Mouse (Mus musculus) liver, adult 2 months (tissue): ENCODE results near the gene Polr2b. TPM values are rescaled to one million over a fixed set of nuclear protein-coding genes. Genes with fewer than 3 reads are reported as not detected.

Experiments used
- DNase-seq: peaks from one replicate; pipeline ENCODE4 v3.0.0-alpha.2; 2011; ENCODE audit warnings: low read depth, low spot score; ENCODE audit errors: extremely low read depth
- H3K27ac ChIP-seq: fragments of 200-500 bp; replicated peaks from 2 replicates; pipeline ENCODE4 v1.5.1; 2012; ENCODE audit warnings: low read depth, mild to moderate bottlenecking, control low read depth, inconsistent platforms, low read length; ENCODE audit not compliant: insufficient read depth
- H3K27me3 ChIP-seq: fragments of 200-500 bp; 2 replicates; pipeline ENCODE4 v1.6.1; 2012; ENCODE audit warnings: mild to moderate bottlenecking, moderate library complexity, low read length, inconsistent platforms; ENCODE audit not compliant: control insufficient read depth, insufficient read depth
- H3K36me3 ChIP-seq: fragments of 200-500 bp; 2 replicates; pipeline ENCODE4 v1.6.1; 2012; ENCODE audit warnings: low read length, inconsistent platforms; ENCODE audit not compliant: control insufficient read depth, insufficient read depth
- H3K4me1 ChIP-seq: fragments of 200-500 bp; 2 replicates; pipeline ENCODE4 v1.6.1; 2011; ENCODE audit warnings: low read length; ENCODE audit not compliant: control insufficient read depth, insufficient read depth
- H3K4me3 ChIP-seq: fragments of 200-500 bp; 2 replicates; pipeline ENCODE4 v1.5.1; 2011; ENCODE audit warnings: low read depth, mild to moderate bottlenecking, control low read depth, low read length, moderate library complexity; ENCODE audit not compliant: insufficient read depth
- H3K79me2 ChIP-seq: fragments of 200-500 bp; 2 replicates; pipeline ENCODE4 v1.6.1; 2012; ENCODE audit warnings: inconsistent platforms, mild to moderate bottlenecking, low read length, moderate library complexity; ENCODE audit not compliant: control insufficient read depth, insufficient read depth
- H3K9ac ChIP-seq: fragments of 200-500 bp; 2 replicates; pipeline ENCODE4 v1.6.1; 2012; ENCODE audit warnings: low read depth, mild to moderate bottlenecking, control low read depth, inconsistent platforms, low read length
- CTCF ChIP-seq: fragments of 200-500 bp; IDR thresholded peaks from 2 replicates; pipeline ENCODE4 v1.5.1; 2011; ENCODE audit warnings: low read depth, low read length, control low read depth
- POLR2A ChIP-seq: fragments of 200-500 bp; IDR thresholded peaks from 2 replicates; pipeline ENCODE4 v1.6.1; 2011; ENCODE audit warnings: low read length, control low read depth; ENCODE audit not compliant: insufficient read depth; ENCODE audit errors: extremely low read depth
- WGBS: fragments of 180-500 bp; shearing (Covaris S2); methylation state at CpG from one replicate; pipeline ENCODE4 v1.1.7; 2018; 5-methylcytosine and 5-hydroxymethylcytosine counted together
- polyA plus RNA-seq: library from polyadenylated mRNA; depleted of rRNA; stranded (reverse); fragments of >200 nt; gene quantifications from 2 replicates; pipeline ENCODE4 v1.2.3, GENCODE M21; 2012; rRNA removed
- total RNA-seq: library from RNA; depleted of rRNA; stranded (reverse); fragments of >200 nt; gene quantifications from 2 replicates; pipeline ENCODE4 v1.2.3, GENCODE M21; 2014; rRNA removed

Polr2b gene
- 31.6 and 43.3 TPM in 2 replicates for total RNA-seq
- polyA plus RNA-seq, result 24.3 and 31.0 TPM in 2 replicates

DNA sequence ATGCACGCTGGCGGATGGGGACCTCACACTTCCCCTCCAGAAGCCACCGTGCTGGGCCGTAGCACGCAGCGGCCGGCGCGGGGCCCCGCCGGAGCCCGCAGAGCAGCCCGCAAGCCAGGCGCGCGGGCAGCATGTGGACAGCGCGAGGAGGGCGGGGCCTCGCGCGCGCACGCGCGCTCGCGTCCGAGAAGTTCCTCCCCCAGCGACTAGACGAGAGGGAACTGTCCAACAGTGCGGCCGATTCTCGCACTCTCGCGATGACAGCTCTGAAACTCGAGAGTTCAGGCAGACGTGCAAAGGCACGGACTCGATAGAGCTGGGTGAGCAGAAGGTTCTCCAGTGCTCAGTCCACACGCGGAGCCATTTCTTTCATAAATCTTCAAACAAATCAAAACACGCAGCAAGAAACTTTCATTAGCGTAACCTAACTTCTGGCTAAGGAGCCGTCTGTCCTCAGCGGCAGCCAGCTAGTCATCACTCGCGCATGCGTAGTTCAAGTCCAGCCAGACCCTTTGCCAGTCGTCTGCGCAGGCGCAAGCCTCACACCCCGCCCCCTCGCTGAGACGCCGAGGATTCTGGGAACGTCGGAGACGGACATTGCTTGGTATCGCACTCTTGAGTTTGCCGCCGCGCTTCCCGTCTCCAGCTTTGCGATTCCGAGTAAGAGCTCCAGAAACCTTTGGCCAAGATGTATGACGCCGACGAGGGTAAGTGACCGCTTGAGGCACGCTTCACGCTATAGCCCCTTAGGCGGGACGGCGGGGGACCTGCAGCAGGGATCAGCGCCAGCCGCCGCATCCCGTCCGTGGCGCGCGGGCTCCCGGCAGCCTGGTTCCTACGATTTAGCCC is at the start of gene Polr2b, which contains the start of gene Noa1:
Gene Polr2b (plus strand): TSS at position 224 of the 849 bp plus-strand sequence.
Gene Noa1 (minus strand): TSS at position 161 of the 849 bp plus-strand sequence.
- peaks cover 13% of the 10 kb centered on the region for H3K4me1 ChIP-seq
- peak within 1 kb of the TSS; percentile 67 for H3K4me3 ChIP-seq
- peak within 1 kb of the TSS; percentile 75 for H3K9ac ChIP-seq
- WGBS, result under 1% methylated on average over 85 of the region's 85 CpGs
- peak; percentile 78 for TF ChIP-seq POLR2A
- no peak for TF ChIP-seq CTCF
- H3K36me3 ChIP-seq, result peaks cover 11% of the 10 kb centered on the region; the same call in 1 of the 2 replicates
- H3K27ac ChIP-seq, result peak within 1 kb of the TSS; percentile 68
- peak; percentile 92 for DNase-seq
- peaks cover 16% of the 10 kb centered on the region for H3K79me2 ChIP-seq
- no peaks in the 10 kb centered on the region for H3K27me3 ChIP-seq

DNA sequence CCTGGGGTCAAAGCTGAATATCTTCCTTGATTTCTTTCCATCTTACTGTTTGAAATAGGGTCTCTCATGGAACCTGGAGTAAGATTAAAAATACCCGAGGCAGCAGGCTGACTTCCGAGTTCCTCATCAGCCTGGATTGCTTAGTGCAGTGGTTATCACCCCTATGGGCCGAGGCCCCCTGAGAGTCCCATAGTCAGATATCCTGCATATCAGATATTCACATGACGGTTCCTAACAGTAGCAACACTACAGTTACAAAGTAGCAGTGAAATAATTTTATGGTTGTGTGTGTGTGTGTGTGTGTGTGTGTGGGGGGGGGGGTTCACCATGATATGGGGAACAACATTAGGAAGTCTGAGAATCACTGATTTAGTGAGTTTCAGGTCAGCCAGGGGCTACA is 48.8 kb upstream of the Polr2b start:
- no peak overlapping the region for H3K4me3 ChIP-seq
- H3K36me3 ChIP-seq, result no peaks in the 10 kb centered on the region
- H3K79me2 ChIP-seq, result no peaks in the 10 kb centered on the region
- DNase-seq, result no peak
- 88% methylated on average over 4 of the region's 4 CpGs for WGBS
- H3K27ac ChIP-seq, result no peak overlapping the region
- H3K9ac ChIP-seq, result no peak overlapping the region
- no peaks in the 10 kb centered on the region for H3K27me3 ChIP-seq
- no peaks in the 10 kb centered on the region; the same call in 1 of the 2 replicates for H3K4me1 ChIP-seq
- TF ChIP-seq CTCF (no peak), POLR2A (no peak)

DNA sequence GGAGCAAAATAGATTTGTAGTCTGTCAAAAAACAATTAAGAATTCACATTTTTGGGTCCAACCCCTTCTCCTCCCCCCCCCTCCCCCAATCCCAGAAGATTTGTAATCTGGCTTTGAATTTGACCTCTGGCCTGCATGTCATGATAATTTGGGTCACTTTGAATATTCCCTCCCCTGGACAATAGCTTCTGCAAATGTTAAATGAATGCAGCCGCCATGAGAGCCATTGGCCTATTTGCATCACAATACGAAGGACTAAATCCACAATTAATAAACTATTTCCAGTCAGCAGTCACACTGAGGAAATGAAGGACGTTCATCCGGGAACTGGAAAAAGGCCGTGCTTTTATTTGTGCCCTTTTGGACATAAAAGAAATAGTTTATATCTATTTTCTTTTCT is 47.8 kb upstream of the Polr2b start:
- 91% methylated on average over 5 of the region's 5 CpGs for WGBS
- TF ChIP-seq CTCF, result no peak
- no peak for TF ChIP-seq POLR2A

DNA sequence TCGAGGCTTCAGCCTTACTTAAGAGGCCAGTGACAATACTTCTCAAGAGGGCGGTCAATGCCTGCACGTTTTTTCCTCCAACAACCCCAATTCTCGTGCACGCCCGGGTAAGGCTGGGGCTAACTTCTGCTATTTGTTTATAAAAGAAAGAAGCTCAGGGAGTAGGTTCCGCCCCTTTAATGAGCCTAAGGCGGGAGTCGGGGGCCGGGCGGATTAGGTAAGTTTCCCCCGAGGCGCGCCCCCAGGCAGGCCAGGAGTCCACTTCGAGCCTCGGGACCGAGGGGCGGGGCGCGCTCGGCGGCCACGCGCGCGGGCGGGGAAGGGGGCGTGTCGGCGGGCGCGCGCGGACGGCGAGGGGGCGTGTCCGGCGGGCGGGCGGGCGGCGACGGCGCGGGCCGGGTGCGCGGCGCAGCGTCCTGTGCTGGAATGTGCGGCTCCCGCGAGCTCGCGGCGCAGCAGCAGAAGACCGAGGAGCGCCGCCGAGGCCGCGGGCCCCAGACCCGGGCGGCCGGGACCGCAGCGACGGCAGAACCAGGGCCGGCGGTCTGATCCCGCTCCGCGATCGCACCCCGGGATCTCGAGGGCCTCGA is 44.8 kb upstream of the Polr2b start, which contains the start of gene Rest:
Gene Rest (plus strand): TSS at position 411 of the 590 bp plus-strand sequence.
- Histone ChIP-seq H3K27me3 (no peaks in the 10 kb centered on the region), H3K27ac (peak within 1 kb of the TSS; percentile 76), H3K9ac (peak within 1 kb of the TSS; percentile 90), H3K36me3 (peaks cover 7% of the 10 kb centered on the region; the same call in 1 of the 2 replicates), H3K4me1 (peaks cover 2% of the 10 kb centered on the region), H3K4me3 (peak within 1 kb of the TSS; percentile 79), H3K79me2 (peaks cover 17% of the 10 kb centered on the region)
- TF ChIP-seq POLR2A (peak; percentile 70; the same call in 1 of the 2 replicates), CTCF (no peak)
- DNase-seq, result peak; percentile 66
- WGBS, result under 1% methylated on average over 58 of the region's 78 CpGs

More for the DNA sequence above, 47.8 kb upstream of the Polr2b start:
- no peak overlapping the region for H3K4me3 ChIP-seq
- no peak for DNase-seq
- no peak overlapping the region for H3K9ac ChIP-seq
- no peak overlapping the region for H3K27ac ChIP-seq
- H3K27me3 ChIP-seq, result no peaks in the 10 kb centered on the region
- H3K4me1 ChIP-seq, result peaks cover 2% of the 10 kb centered on the region; the same call in 1 of the 2 replicates
- no peaks in the 10 kb centered on the region for H3K79me2 ChIP-seq
- H3K36me3 ChIP-seq, result no peaks in the 10 kb centered on the region

DNA sequence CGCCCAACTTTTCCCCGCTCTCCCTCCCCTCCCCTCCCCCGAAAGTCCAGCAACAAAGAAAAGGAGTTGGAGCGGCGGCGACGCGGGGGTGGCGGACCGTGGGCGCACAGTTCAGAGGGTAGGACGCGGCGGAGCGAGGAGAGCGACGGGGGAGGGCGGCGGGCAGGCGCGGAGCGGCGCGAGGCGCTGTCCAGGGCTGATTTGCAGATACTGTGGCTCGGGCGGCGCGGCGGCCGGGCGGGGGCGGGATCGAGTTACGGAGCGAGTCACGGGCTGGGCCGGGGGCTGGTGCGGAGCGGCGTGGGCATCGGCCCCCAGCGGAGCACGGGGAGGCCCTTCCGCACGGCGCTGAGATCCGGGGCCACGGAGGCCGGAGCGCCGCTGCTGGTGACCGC is 44.3 kb upstream of the Polr2b start:
- peak overlapping the region; percentile 76 for H3K27ac ChIP-seq
- TF ChIP-seq POLR2A (no peak), CTCF (no peak)
- H3K36me3 ChIP-seq, result peaks cover 9% of the 10 kb centered on the region; the same call in 1 of the 2 replicates
- peak; percentile 27 for DNase-seq
- H3K27me3 ChIP-seq, result no peaks in the 10 kb centered on the region
- peak overlapping the region; percentile 79 for H3K4me3 ChIP-seq
- peaks cover 21% of the 10 kb centered on the region for H3K79me2 ChIP-seq
- peaks cover 2% of the 10 kb centered on the region for H3K4me1 ChIP-seq
- 1% methylated on average over 43 of the region's 53 CpGs for WGBS
- peak overlapping the region; percentile 90 for H3K9ac ChIP-seq
